Mouse (Mus musculus): ENCODE measurements around the gene Eif3f. TPM values are rescaled to one million over a fixed set of nuclear protein-coding genes. Genes with fewer than 3 reads are reported as not detected.

Gene Eif3f
- total RNA-seq (2021): 10 to 100 TPM; 79.2 to 85.2 TPM

DNA sequence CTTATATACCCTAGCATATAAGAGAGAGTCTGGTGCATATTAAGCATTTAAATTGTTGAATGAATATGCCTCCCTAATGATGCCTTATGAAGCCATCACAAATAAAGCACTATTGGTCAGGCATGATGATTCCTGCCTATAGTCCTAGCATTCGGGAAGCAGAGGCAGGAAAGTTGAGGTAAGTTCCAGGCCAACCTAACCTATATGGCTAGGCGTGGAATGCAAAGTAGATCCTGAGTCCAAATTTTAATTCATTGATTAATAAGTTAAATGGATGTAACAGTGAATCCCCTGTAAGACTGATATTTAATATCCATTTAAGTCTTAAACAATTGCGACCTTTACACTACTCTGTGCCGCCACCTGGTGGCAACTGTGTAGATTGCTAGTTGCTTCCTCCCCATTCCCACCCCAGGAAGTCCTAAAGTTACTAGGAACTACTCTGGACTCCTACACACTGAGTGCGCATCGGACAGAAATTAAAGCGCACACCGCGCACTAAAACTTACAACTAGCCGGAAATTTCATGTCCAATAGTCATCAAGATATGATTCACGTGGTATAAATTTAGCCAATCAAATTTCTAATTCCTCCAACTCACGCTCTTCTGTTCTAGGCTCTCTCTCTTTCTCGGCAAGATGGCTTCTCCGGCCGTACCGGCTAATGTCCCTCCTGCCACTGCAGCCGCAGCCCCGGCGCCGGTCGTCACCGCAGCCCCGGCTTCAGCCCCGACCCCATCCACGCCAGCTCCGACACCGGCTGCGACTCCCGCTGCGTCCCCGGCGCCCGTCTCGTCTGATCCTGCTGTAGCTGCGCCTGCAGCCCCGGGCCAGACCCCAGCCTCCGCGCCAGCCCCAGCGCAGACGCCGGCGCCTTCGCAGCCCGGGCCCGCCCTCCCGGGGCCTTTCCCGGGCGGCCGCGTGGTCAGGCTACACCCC lies at the start of gene Eif3f:
Gene Eif3f (plus strand): TSS at position 624 of the 938 bp plus-strand sequence.
- DNase-seq (ENCODE audit: low spot score): peak; percentile 89
- intact Hi-C loops (cut with DNase I): loop anchor here (1.0 to 5.0 kb wide), 2 partner anchors 82 to 119 kb away; partner anchors contain the start of gene Olfr516

DNA sequence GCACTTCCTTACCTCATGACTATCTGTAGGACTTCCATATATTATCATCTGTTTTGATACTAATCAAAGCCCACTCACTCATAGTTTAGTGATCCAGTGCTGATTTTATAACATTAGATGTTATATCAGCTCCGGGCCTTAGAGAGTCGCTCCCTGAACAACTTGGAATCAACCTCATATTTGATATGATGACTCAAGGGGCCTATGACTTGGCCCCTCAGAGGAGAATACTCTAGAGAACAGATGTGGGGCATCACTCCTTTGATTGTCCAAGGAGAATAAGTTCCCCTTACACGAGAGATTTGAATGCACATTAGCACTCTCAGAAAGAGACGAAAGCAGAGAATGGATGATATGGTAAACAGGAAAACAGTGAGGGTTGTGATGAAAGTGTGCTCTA lies 49.3 kb upstream of the Eif3f start, which contains the start of gene Olfr518:
Gene Olfr518 (minus strand): TSS at position 101 of the 400 bp plus-strand sequence.
- intact Hi-C loops (cut with DNase I): no loop called here
- no peak for DNase-seq (ENCODE audit: low spot score)

DNA sequence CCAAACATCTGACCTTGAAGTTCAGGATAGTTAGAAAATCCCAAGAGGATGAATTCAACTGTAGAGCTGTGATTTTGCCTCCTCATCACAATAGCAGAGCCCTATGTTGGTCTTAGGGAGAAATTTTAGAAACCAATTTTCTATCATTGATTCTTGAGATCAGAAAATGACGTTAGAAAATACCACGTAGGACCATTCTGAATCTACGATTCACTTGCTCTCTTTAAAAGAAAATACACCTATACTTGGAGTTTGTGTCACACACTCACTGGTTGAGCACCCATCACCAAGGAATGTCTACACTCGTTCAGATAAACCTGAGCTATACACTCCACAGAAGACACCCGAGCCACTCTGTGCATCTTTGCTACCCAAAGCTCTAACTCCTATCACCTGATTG lies 39.9 kb upstream of the Eif3f start, which contains the start of gene Olfr519:
Gene Olfr519 (minus strand): TSS at position 101 of the 400 bp plus-strand sequence.
- intact Hi-C loops (cut with DNase I): no loop called here
- DNase-seq (ENCODE audit: low spot score): no peak

DNA sequence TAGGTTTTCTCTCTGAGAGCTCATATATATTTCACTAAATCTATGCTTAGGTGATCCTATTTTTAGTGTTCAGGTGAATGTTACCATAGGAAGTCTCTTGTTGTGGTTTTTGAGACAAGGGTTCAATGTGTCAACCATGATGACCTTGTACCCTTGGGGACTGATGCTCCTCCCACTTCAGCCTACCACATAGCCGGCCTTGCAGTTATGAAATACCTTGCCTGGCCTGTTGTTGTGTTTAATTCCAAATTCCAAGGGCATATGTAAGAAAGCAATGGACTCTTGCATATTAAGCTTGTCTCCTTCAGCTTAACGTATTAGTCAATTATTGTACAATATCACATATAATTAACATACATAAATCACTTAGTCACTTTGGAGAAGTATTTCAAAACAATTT lies 30.2 kb upstream of the Eif3f start:
- intact Hi-C loops (cut with DNase I): no loop called here
- no peak for DNase-seq (ENCODE audit: low spot score)

DNA sequence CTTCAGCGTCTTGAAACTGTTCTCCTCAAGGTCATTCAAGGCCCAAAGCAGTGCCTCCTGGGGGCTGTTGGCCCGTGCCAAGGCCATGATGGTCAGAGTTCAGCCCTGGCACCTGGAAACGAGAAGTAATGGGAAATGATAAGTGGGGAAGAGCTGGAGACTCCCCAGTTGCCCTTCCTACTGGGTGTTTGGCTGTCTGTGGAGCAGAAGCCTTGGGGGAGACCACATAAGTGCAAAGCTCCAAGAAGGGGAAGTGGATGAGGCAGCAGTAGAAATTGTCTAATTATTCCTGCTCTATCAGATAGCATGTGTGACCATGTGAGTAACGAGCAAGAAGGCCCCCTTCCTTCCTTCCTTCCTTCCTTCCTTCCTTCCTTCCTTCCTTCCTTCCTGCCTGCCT lies 7.2 kb upstream of the Eif3f start:
- intact Hi-C loops (cut with DNase I): no loop called here
- DNase-seq (ENCODE audit: low spot score): no peak

DNA sequence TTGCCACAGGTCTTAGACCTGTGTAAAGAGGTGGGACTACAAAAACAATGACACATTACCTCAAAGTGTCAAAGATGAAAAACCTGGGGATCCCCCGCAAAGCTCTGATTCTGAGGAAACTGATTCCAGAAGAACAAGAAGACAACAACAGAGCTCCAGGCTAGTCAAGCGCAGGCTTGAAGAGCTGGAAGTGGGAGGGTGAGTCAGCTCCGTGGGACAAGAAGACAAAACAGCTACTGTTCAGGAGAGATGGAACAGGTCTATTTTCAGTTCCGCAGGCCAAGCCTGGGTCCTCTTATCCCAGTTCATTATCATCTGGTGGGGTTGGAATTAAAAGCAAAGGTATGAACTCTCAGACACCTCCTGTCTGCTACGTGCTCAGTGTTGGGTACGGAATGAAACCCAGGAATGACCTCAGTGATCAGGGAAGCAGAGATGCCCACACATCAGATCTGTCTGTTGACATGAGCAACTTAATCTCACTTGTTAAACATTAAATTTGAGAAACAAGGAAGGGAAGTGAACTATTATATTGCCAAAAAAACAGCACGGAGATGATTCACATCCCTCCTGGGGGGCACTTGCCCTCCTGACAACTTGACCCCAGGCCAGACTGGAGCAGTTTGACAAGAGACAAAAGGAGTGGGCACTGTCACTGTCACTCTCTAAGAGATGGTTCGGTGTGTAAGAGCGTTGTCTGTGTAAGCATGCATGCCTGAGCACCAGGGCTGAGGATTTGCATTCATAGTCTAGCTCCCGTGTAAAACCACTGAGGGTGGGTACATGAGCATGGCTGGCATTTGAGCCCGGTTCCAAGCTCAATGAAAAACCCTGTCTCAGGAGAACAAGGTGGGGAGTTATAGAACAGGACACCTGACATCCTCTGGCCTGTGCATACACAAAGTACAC lies 5.7 kb upstream of the Eif3f start:
- intact Hi-C loops (cut with DNase I): no loop called here
- DNase-seq (ENCODE audit: low spot score): no peak

DNA sequence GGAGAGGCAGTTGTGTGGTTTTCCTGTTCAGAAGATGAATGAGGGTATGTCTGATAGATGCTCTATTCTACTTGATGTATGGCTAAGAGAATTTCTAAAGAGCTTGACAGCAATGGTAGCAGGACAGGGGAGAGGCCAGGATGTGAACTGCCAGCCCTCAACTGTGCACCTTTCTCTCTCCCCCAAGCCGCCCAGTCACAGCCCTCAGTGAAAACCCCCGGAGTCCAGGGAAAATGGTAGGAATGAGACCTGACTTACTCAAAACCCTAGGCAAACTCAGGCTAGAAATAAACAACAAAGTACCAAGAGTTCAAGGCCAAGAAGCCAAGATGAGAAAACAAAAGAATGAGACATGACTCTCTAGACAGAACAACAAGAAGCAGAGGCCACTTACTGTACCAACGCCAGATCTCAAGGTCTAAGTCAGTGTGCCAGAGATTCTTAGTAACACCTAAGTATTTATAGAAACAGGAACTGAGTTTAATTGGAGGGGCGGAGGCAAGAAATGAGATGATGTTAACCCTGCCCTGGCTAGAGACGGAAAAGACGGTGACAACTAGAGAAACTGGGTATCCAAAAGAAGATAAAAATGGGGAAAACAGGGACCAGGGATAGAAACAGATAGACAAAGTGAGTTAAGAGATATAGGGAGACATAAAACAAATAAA lies 4.4 kb upstream of the Eif3f start, which contains the start of gene Nlrp10:
Gene Nlrp10 (minus strand): TSS at position 453 of the 668 bp plus-strand sequence.
- no peak for DNase-seq (ENCODE audit: low spot score)
- intact Hi-C loops (cut with DNase I): loop anchor here (5.0 kb wide), 1 partner anchor 78 kb away; the partner anchor contains the start of gene Olfr516

DNA sequence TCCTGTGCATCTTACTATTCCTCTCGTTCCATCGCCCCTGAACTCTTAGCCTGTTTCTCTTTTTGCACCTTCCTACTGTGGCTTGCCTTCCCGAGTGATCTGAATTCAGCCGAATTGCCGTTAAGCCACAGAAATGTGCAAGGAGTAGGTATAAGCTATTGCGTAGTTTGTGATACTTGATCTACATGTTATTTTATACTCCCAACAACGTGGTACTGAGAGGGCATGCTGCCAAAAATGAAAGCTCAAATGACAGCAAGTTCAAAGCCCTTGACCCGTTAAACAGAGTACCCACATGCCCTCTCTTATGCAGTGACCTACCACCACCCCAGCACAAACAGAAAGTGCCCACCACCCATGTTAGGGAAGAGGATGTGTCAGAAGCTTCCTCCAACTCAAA lies 619 bp downstream of the Eif3f start:
- DNase-seq (ENCODE audit: low spot score): no peak
- intact Hi-C loops (cut with DNase I): loop anchor here (1.0 to 5.0 kb wide), 2 partner anchors 83 to 120 kb away; partner anchors contain the start of gene Olfr516

DNA sequence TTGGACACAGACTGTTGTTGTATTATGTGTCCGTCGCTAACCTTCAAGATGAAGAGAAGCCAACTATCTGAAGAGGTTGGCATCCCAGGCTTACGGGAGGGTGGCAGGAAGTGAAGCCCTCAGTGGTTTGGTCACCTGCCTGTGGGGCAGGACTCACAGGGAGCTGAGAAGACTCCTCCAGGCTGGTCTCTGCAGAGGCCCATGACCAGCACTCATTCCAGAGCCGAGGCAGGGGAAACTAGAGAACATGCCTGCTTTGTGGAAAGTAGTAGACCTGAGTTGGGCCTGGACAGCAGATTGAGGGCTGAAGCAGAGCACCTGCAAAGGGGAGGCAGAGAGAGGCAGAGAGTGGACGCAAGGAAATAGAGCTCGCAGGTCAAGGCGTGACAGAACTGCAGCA lies 1.2 kb downstream of the Eif3f start:
- intact Hi-C loops (cut with DNase I): no loop called here
- no peak for DNase-seq (ENCODE audit: low spot score)

DNA sequence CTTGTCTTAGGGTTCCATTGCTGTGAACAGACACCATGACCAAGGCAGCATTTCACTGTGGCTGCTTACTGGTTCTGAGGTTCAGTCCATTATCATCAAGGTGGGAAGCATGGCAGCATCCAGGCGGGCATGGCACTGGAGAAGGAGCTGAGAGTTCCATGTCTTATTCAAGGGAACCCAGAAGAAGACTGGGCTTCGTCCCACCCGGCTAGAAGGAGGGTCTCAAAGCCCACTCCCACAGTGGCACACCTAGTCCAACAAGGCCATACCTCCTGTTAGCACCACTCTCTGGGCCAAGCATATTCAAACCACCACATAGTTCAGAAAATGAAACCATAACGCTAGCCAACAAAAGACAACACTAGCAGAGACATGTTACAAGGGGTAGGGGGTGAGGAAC lies 2.4 kb downstream of the Eif3f start:
- intact Hi-C loops (cut with DNase I): no loop called here
- DNase-seq (ENCODE audit: low spot score): no peak

DNA sequence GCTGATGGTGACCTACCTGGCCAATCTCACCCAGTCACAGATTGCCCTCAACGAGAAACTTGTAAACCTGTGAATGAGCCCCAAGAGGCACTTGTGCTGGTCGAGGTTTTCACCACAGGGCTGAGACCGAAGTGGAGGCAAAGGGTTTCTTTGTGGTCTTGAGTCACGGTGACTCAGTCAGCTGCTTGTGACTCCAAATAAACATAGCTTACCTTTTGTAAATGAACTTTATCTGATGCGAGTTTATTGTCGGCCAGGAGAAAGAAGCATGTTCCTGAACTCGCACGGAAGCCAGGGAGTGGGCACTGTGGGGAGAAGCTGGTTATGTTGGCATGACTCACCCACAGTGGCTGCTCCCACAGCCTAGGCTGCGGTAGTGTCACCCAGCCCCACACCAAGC lies 7.2 kb downstream of the Eif3f start:
- intact Hi-C loops (cut with DNase I): no loop called here
- DNase-seq (ENCODE audit: low spot score): no peak

DNA sequence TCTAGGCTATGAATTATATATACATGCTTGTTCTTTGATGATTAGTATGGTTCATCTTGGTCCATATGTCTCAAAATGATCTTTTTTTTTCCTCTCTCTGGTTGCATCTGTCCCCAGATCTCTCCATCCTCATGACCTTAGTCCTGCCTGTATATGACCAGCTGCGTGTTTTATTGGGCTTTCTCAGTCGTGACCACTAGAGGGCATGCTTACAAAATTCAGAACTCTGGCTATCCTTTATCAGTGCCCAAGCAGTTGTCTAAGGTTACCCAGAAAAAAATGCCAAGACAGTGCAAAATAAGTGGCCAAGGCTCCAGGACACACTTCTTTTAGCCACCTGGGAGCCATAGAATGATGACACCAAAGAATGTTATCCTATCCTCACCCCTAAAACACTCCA lies 9.8 kb downstream of the Eif3f start:
- no peak for DNase-seq (ENCODE audit: low spot score)
- intact Hi-C loops (cut with DNase I): no loop called here

DNA sequence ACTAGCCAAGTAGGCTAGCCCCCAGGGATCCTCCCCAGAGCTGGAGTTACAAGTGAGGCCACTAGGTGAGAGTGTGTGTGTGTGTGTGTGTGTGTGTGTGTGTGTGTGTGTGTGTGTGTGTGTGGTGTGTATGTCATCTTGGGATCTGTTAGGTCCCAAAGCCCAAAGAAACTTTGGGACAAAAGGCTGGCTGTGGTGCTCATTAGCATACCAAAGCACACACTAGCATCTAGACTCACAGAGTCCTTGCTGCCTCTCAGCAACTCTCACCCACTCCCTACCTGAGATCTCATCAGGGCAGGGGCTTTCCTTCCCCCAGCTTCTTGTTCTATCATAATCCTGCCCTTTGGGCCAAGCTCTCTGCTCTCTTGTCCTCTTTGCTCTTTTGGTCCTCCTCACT lies 14.4 kb downstream of the Eif3f start:
- intact Hi-C loops (cut with DNase I): no loop called here
- no peak for DNase-seq (ENCODE audit: low spot score)

DNA sequence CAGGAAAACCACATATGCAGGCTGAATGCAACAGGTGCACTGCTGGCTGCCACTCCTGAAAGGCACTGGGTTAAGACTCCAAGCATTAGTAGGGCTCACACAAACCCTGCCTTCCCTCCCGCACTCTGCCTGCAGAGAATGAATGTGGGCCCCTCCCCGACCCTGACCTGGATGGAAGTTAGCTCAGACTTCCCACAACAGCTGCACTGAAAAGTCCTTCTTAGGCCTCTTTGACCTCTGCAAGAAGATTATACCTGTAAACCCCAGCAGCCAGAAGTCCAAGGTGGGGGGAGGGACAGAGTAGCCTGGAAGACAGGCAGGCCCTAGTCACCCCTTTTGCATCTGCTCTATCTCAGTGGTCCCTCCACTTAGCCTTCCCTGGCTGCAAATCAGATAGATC lies 15.1 kb downstream of the Eif3f start:
- intact Hi-C loops (cut with DNase I): no loop called here
- DNase-seq (ENCODE audit: low spot score): no peak

DNA sequence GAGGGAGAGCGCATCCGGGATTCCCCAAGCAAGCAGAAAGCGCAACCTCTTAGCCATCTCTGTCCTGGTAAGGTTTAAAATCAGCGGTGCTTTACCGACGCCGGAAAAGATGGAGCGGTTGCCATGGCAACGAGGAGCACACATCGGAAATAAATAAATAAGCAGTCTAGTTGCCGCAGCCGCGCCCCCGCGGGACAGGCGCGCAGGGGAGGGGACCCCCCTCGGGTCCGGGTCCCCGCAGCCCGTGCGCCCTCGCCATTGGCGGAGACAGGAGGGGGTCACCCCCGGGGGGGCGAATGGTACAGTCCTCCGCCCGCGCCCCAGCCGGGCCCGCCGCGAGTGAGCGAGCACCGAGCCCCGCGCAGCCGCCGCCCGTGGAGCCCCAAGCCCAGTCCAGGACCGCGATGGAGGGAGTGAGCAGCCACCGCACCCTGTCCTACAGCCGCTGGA lies 16.1 kb downstream of the Eif3f start, which contains the start of gene Tub:
Gene Tub (plus strand): TSS at position 27 of the 450 bp plus-strand sequence.
- DNase-seq (ENCODE audit: low spot score): no peak
- intact Hi-C loops (cut with DNase I): no loop called here

DNA sequence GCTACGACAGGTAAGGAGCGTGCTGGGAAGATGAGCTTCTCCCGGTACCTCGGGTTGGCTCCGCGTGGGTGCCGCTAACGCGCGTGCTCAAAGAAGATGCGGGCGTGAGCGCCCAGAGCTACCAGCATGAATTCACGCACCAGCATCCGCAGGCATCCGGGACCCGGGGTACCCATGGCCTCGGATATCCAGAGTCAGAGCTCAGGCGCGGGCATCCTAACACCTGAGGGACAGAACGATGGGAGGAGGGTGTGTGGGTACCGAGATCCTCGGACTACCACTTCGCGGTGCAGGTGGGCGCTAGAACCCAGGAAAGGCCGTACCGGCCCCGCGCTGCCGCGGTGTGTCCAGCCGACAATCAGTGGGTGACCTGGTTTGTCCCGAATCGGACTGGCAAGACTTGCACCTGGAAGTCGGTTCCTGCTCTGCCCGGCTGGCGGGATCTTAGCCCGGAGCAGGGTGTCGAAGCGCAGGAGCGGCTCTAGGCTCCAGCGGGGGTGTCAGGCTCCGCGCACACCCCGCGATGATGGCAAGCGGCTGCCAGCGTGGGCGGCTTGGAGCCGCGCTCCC lies 16.6 kb downstream of the Eif3f start:
- intact Hi-C loops (cut with DNase I): no loop called here
- DNase-seq (ENCODE audit: low spot score): no peak

DNA sequence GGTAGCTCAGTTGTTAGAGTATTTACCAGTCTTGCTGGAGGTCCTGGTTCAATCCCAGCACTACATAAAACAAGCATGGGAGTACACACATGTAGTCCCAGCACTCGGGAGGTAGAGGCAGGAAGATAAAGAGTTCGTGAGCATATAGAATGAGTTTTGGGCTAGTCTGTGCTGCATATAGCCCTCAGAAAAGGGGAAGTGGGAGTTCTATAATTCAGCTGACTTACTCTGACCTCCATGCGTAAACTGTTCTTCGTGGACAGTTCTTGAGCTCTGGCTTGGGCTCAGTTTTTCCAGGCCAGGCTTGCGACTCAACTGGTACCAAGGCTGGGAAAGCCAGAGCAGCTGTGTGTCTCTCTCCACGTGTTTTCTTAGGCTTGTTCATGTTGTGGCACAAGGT lies 18.6 kb downstream of the Eif3f start:
- intact Hi-C loops (cut with DNase I): no loop called here
- no peak for DNase-seq (ENCODE audit: low spot score)

DNA sequence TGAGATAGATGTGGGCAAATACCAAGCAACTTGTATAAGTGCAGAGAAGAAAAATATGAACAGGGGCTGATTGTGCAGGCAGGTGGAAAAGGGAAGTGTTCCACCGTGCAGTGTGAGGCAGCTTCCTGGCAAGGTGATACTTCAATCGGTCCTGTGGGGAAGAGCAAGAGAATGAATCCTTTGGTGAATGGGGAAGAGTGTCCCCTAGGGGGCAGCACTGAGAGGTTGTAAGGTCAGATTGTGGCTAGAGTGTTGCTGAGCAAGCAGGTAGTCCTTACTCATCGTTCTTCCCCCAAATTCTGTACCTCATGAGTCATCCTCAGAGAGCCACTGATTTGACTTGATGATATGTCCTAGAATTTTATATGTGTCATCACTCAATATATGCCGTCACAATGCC lies 20.0 kb downstream of the Eif3f start:
- intact Hi-C loops (cut with DNase I): no loop called here
- DNase-seq (ENCODE audit: low spot score): no peak

DNA sequence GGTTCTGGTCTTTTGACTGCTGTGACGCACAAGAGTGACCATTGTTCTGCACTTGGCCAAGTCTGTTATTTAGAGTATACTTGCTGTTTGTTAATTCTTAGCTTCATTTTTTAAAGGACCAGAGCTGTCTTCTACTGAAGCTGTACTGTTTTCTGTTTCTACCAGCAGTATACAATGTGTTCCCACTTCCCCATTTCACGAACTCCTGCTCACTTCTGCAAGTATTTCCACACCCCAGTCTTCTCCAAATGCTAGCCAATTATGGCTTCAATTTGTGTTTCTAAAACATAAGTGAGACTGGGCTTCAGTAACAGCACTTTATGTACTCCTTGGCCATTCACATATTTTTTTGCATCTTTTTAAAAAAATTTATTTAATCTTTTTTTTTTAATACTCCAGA lies 23.5 kb downstream of the Eif3f start:
- no peak for DNase-seq (ENCODE audit: low spot score)

More for the DNA sequence above, 23.5 kb downstream of the Eif3f start:
- intact Hi-C loops (cut with DNase I): no loop called here

Data from heart, postnatal 25 days (tissue).